In genomic region chr1:88443383-88443782, GRCm38 (mm10) we compare ENCODE assay signal across 36 mouse cellular contexts. TPM values are rescaled to one million over a fixed set of nuclear protein-coding genes. Genes with fewer than 3 reads are reported as not detected.
DNase-seq lines count a peak whose midpoint lies in the region; ATAC-seq and TF ChIP-seq lines count a peak whose summit lies in the region.
"Had no signal": no experiment of that assay in that cellular context is flagged by ENCODE, and none has a peak within 500 bp of the region (broad histone marks: within the 10 kb centered on the region; RNA-seq: fewer than 3 reads in every experiment).

No protein-coding gene starts in this region.

- H3K4me2 ChIP-seq in embryonic facial prominence, embryonic 11.5 days (ENCODE audit: low read depth, low read length), result no peak overlapping the region
- no peak overlapping the region for H3K4me2 ChIP-seq in embryonic facial prominence, embryonic 14.5 days (ENCODE audit: low read depth, low read length)
- H3K4me2 ChIP-seq in lung, postnatal 0 days (replicated peaks; ENCODE audit: low read depth, low read length), result no peak overlapping the region
- no peak overlapping the region for H3K4me2 ChIP-seq in stomach, embryonic 16.5 days (ENCODE audit: low read depth, low read length)
- H3K4me2 ChIP-seq in neural tube, embryonic 15.5 days, result no peak overlapping the region
- H3K4me2 ChIP-seq: forebrain, embryonic 15.5 days; heart, embryonic 12.5 days; hindbrain, embryonic 15.5 days; kidney, embryonic 15.5 days had no signal

- WGBS in embryonic facial prominence, embryonic 11.5 days, result 51% methylated on average over 4 of the region's 4 CpGs
- 58% methylated on average over 4 of the region's 4 CpGs for WGBS in embryonic facial prominence, embryonic 10.5 days
- WGBS in embryonic facial prominence, embryonic 14.5 days, result 34% methylated on average over 4 of the region's 4 CpGs
- 37% methylated on average over 4 of the region's 4 CpGs for WGBS in lung, postnatal 0 days
- WGBS in stomach, embryonic 16.5 days, result 48% methylated on average over 4 of the region's 4 CpGs
- WGBS in neural tube, embryonic 15.5 days, result 65% methylated on average over 4 of the region's 4 CpGs

- TF ChIP-seq EP300 in lung, postnatal 0 days (IDR thresholded peaks at IDR 0.05), result peak; percentile 96

- no peak overlapping the region for H3K9ac ChIP-seq in embryonic facial prominence, embryonic 11.5 days (replicated peaks; ENCODE audit: low read length)
- no peak overlapping the region for H3K9ac ChIP-seq in embryonic facial prominence, embryonic 14.5 days (ENCODE audit: low read depth, low read length)
- no peak overlapping the region for H3K9ac ChIP-seq in lung, postnatal 0 days (replicated peaks; ENCODE audit: low read depth)
- H3K9ac ChIP-seq in stomach, embryonic 16.5 days (ENCODE audit: low read length), result no peak overlapping the region
- no peak overlapping the region for H3K9ac ChIP-seq in neural tube, embryonic 15.5 days (replicated peaks)
- H3K9ac ChIP-seq: forebrain, embryonic 15.5 days; heart, embryonic 12.5 days; hindbrain, embryonic 15.5 days; kidney, embryonic 15.5 days; liver, embryonic 14.5 days had no signal

- no peaks in the 10 kb centered on the region for H3K9me3 ChIP-seq in embryonic facial prominence, embryonic 11.5 days (replicated peaks; ENCODE audit: control insufficient read depth, low read length)
- H3K9me3 ChIP-seq in embryonic facial prominence, embryonic 10.5 days, result no peaks in the 10 kb centered on the region
- no peaks in the 10 kb centered on the region for H3K9me3 ChIP-seq in embryonic facial prominence, embryonic 14.5 days (ENCODE audit: control insufficient read depth, low read length)
- no peaks in the 10 kb centered on the region for H3K9me3 ChIP-seq in lung, postnatal 0 days (ENCODE audit: low read length)
- no peaks in the 10 kb centered on the region for H3K9me3 ChIP-seq in stomach, embryonic 16.5 days (replicated peaks; ENCODE audit: control insufficient read depth, low read length)
- no peaks in the 10 kb centered on the region for H3K9me3 ChIP-seq in neural tube, embryonic 15.5 days (replicated peaks)
- H3K9me3 ChIP-seq: forebrain, embryonic 10.5 days; forebrain, embryonic 15.5 days; heart, embryonic 12.5 days; hindbrain, embryonic 15.5 days; kidney, embryonic 15.5 days had no signal

- H3K4me1 ChIP-seq in embryonic facial prominence, embryonic 11.5 days (ENCODE audit: control insufficient read depth, insufficient read depth, low read length), result no peaks in the 10 kb centered on the region; the same call in 1 of the 2 replicates
- peaks cover 16% of the 10 kb centered on the region for H3K4me1 ChIP-seq in embryonic facial prominence, embryonic 10.5 days
- H3K4me1 ChIP-seq in embryonic facial prominence, embryonic 14.5 days (ENCODE audit: control insufficient read depth, insufficient read depth, low read length), result no peaks in the 10 kb centered on the region; the same call in 1 of the 2 replicates
- no peaks in the 10 kb centered on the region for H3K4me1 ChIP-seq in lung, postnatal 0 days (ENCODE audit: insufficient read depth, low read depth, low read length)
- H3K4me1 ChIP-seq in stomach, embryonic 16.5 days (ENCODE audit: control insufficient read depth, insufficient read depth, low read length), result no peaks in the 10 kb centered on the region; the same call in 1 of the 2 replicates
- H3K4me1 ChIP-seq in neural tube, embryonic 15.5 days, result peaks cover 6% of the 10 kb centered on the region; the same call in 1 of the 2 replicates
- H3K4me1 ChIP-seq: heart, embryonic 12.5 days had no signal

- peak; percentile 37 for DNase-seq in embryonic facial prominence, embryonic 11.5 days (ENCODE audit: low spot score)
- DNase-seq in embryonic facial prominence, embryonic 10.5 days (ENCODE audit: low spot score), result no peak
- peak; percentile 82 for DNase-seq in embryonic facial prominence, embryonic 14.5 days (ENCODE audit: low spot score)
- DNase-seq in lung, postnatal 0 days (ENCODE audit: low spot score), result peak; percentile 91
- DNase-seq in cerebellum, postnatal 14 days, result no peak
- DNase-seq in heart, postnatal 25 days (ENCODE audit: low spot score), result no peak
- DNase-seq: adrenal gland, adult 8-10 months; cerebellum, adult 8-10 months; cerebellum, postnatal 36 days; gastrocnemius, postnatal 36 days; heart, adult 18-20 months; kidney, adult 18-20 months; kidney, postnatal 25 days; liver; midbrain, embryonic 14.5 days; thymus, postnatal 14 days had no signal

- no peak for TF ChIP-seq CTCF in lung, postnatal 0 days (IDR thresholded peaks at IDR 0.05)

- H3K27ac ChIP-seq in embryonic facial prominence, embryonic 11.5 days (replicated peaks; ENCODE audit: low read depth, low read length), result no peak overlapping the region
- no peak overlapping the region for H3K27ac ChIP-seq in embryonic facial prominence, embryonic 10.5 days (replicated peaks)
- 0 out of 2 replicates have a peak overlapping the region, but pooled peaks have one; percentile 8 for H3K27ac ChIP-seq in embryonic facial prominence, embryonic 14.5 days (replicated peaks; ENCODE audit: low read depth, low read length)
- H3K27ac ChIP-seq in lung, postnatal 0 days (ENCODE audit: low read length), result peak overlapping the region; percentile 78
- H3K27ac ChIP-seq in stomach, embryonic 16.5 days (ENCODE audit: low read length), result peak overlapping the region; percentile 76
- no peak overlapping the region for H3K27ac ChIP-seq in neural tube, embryonic 15.5 days (replicated peaks)
- H3K27ac ChIP-seq: forebrain, embryonic 10.5 days; forebrain, embryonic 15.5 days; hindbrain, embryonic 15.5 days; kidney, embryonic 15.5 days; liver, embryonic 14.5 days had no signal

- no peak for ATAC-seq in embryonic facial prominence, embryonic 11.5 days (replicated peaks; ENCODE audit: insufficient number of reproducible peaks, low FRiP score, low TSS enrichment, low read depth)
- ATAC-seq in embryonic facial prominence, embryonic 14.5 days (ENCODE audit: low read depth), result peak; percentile 57; the same call in 1 of the 2 replicates
- peak; percentile 92 for ATAC-seq in lung, postnatal 0 days
- ATAC-seq in stomach, embryonic 16.5 days (ENCODE audit: insufficient read depth, low FRiP score), result no peak
- no peak for ATAC-seq in neural tube, embryonic 15.5 days (ENCODE audit: low FRiP score)
- ATAC-seq: forebrain, embryonic 15.5 days; inflammation-experienced regulatory T-cells, adult 6 months had no signal

- intact Hi-C loops in heart, postnatal 25 days (cut with DNase I), result no loop called here

- H3K27me3 ChIP-seq in embryonic facial prominence, embryonic 11.5 days (ENCODE audit: control insufficient read depth, insufficient read depth, low read length), result no peaks in the 10 kb centered on the region
- no peaks in the 10 kb centered on the region for H3K27me3 ChIP-seq in embryonic facial prominence, embryonic 10.5 days (replicated peaks; ENCODE audit: low read depth, poor library complexity, severe bottlenecking)
- H3K27me3 ChIP-seq in embryonic facial prominence, embryonic 14.5 days (replicated peaks; ENCODE audit: control insufficient read depth, insufficient read depth, low read length), result no peaks in the 10 kb centered on the region
- no peaks in the 10 kb centered on the region for H3K27me3 ChIP-seq in lung, postnatal 0 days (replicated peaks; ENCODE audit: insufficient read depth, low read length)
- no peaks in the 10 kb centered on the region for H3K27me3 ChIP-seq in stomach, embryonic 16.5 days (ENCODE audit: control insufficient read depth, insufficient read depth, low read length)
- no peaks in the 10 kb centered on the region for H3K27me3 ChIP-seq in neural tube, embryonic 15.5 days (replicated peaks)
- H3K27me3 ChIP-seq: CH12.LX; forebrain, embryonic 15.5 days; heart, embryonic 12.5 days; hindbrain, embryonic 15.5 days; kidney, embryonic 15.5 days had no signal

- H3K4me3 ChIP-seq in embryonic facial prominence, embryonic 11.5 days (ENCODE audit: low read depth, low read length), result no peak overlapping the region
- no peak overlapping the region for H3K4me3 ChIP-seq in embryonic facial prominence, embryonic 10.5 days
- H3K4me3 ChIP-seq in embryonic facial prominence, embryonic 14.5 days (ENCODE audit: low read depth, low read length), result no peak overlapping the region
- no peak overlapping the region for H3K4me3 ChIP-seq in lung, postnatal 0 days (ENCODE audit: low read depth, low read length)
- no peak overlapping the region for H3K4me3 ChIP-seq in stomach, embryonic 16.5 days (replicated peaks; ENCODE audit: low read length)
- H3K4me3 ChIP-seq in neural tube, embryonic 15.5 days (replicated peaks), result no peak overlapping the region
- H3K4me3 ChIP-seq: forebrain, embryonic 10.5 days; forebrain, embryonic 15.5 days; heart, embryonic 12.5 days; hindbrain, embryonic 15.5 days; kidney, embryonic 15.5 days had no signal

- H3K36me3 ChIP-seq in embryonic facial prominence, embryonic 11.5 days (replicated peaks; ENCODE audit: control insufficient read depth, insufficient read depth, low read depth, low read length), result no peaks in the 10 kb centered on the region
- no peaks in the 10 kb centered on the region for H3K36me3 ChIP-seq in embryonic facial prominence, embryonic 10.5 days (replicated peaks)
- H3K36me3 ChIP-seq in embryonic facial prominence, embryonic 14.5 days (ENCODE audit: control insufficient read depth, insufficient read depth, low read length), result no peaks in the 10 kb centered on the region
- H3K36me3 ChIP-seq in lung, postnatal 0 days (ENCODE audit: insufficient read depth, low read length), result no peaks in the 10 kb centered on the region
- no peaks in the 10 kb centered on the region for H3K36me3 ChIP-seq in stomach, embryonic 16.5 days (ENCODE audit: control insufficient read depth, insufficient read depth, low read length)
- H3K36me3 ChIP-seq in neural tube, embryonic 15.5 days, result no peaks in the 10 kb centered on the region
- H3K36me3 ChIP-seq: forebrain, embryonic 10.5 days; forebrain, embryonic 15.5 days; heart, embryonic 12.5 days; hindbrain, embryonic 15.5 days; kidney, embryonic 15.5 days had no signal

RNA-seq across cellular contexts. Expression of gene Spp2, which starts 36.6 kb away (rescaled TPM):
- 0.63 TPM in 1 of 2 replicates, not detected in the other for polyA plus RNA-seq in embryonic facial prominence, embryonic 11.5 days (2014; fragmentation: Nextera tagmentation; extraction: Ambion mirVana)
- 0.30 and 0.37 TPM in 2 replicates for polyA plus RNA-seq in embryonic facial prominence, embryonic 10.5 days (2016; fragmentation: Nextera tagmentation; extraction: Ambion mirVana)
- 0.18 TPM in 1 of 2 replicates, not detected in the other for polyA plus RNA-seq in embryonic facial prominence, embryonic 14.5 days (2014; fragmentation: Nextera tagmentation; extraction: Ambion mirVana)
- polyA plus RNA-seq in lung, postnatal 0 days (2015; fragmentation: Nextera tagmentation; extraction: Ambion mirVana), result not detected in 2 replicates
- 13.6 and 18.1 TPM in 2 replicates for polyA plus RNA-seq in stomach, embryonic 16.5 days (2015; fragmentation: Nextera tagmentation; extraction: Ambion mirVana)
- total RNA-seq in heart, postnatal 25 days (2021), result not detected
- polyA plus RNA-seq in neural tube, embryonic 15.5 days (2015; fragmentation: Nextera tagmentation; extraction: Ambion mirVana), result not detected in 2 replicates
- total RNA-seq: adrenal gland, adult 8-10 months; CH12.LX; ES-E14; gastrocnemius, adult 18-20 months; gastrocnemius, postnatal 36 days; heart, adult 18-20 months; hematopoietic stem cell, adult 5-6 weeks; layer of hippocampus, adult 18-20 months; left cerebral cortex, postnatal 14 days; monocyte, adult 5-6 weeks had no signal
- polyA plus RNA-seq: C2C12; forebrain, embryonic 10.5 days; forebrain, embryonic 15.5 days; inflammation-experienced regulatory T-cells, adult 6 months; limb, embryonic 11.5 days; testis, adult 2 months; urinary bladder, adult 2 months had no signal

Comparison
In these comparisons a context has a peak if more than half of its experiments do, and no peak if none do; other contexts are left out.
1. ATAC-seq: peak in embryonic facial prominence, embryonic 14.5 days (single experiment) and lung, postnatal 0 days (single experiment); none in embryonic facial prominence, embryonic 11.5 days (single experiment), stomach, embryonic 16.5 days (single experiment) and neural tube, embryonic 15.5 days (single experiment).
2. DNase-seq: peak in embryonic facial prominence, embryonic 11.5 days (single experiment), embryonic facial prominence, embryonic 14.5 days (single experiment) and lung, postnatal 0 days (single experiment); none in embryonic facial prominence, embryonic 10.5 days (single experiment), cerebellum, postnatal 14 days (0 of 2) and heart, postnatal 25 days (single experiment).
3. H3K27ac ChIP-seq: peak in embryonic facial prominence, embryonic 14.5 days (single experiment), lung, postnatal 0 days (single experiment) and stomach, embryonic 16.5 days (single experiment); none in embryonic facial prominence, embryonic 11.5 days (single experiment), embryonic facial prominence, embryonic 10.5 days (single experiment) and neural tube, embryonic 15.5 days (single experiment).